Mouse (Mus musculus): ENCODE results near the gene Arhgap29. TPM values are rescaled to one million over a fixed set of nuclear protein-coding genes. Genes with fewer than 3 reads are reported as not detected.

The Arhgap29 gene
- total and polyA plus RNA-seq, 2 experiments from 2014 or later, result 12.6 to 34.6 TPM

GRCm38 (mm10) chr3:121937036-121937435, 15.3 kb upstream of the Arhgap29 start:
- WGBS, result 92% methylated on average over 6 of the region's 6 CpGs

GRCm38 (mm10) chr3:121939658-121940057, 12.7 kb upstream of the Arhgap29 start:
- TF ChIP-seq CTCF (IDR thresholded peaks at IDR 0.05), result no peak
- H3K27me3 ChIP-seq (ENCODE audit: insufficient read depth, low read length), result no peaks in the 10 kb centered on the region
- H3K4me1 ChIP-seq (ENCODE audit: insufficient read depth, low read length), result no peaks in the 10 kb centered on the region
- ATAC-seq (ENCODE audit: low FRiP score), result no peak
- no peak for DNase-seq (ENCODE audit: low spot score)
- no peak overlapping the region for H3K4me3 ChIP-seq (ENCODE audit: low read depth, low read length)
- no peak overlapping the region for H3K27ac ChIP-seq (ENCODE audit: low read depth, low read length)
- no peak overlapping the region for H3K4me2 ChIP-seq (ENCODE audit: low read depth, low read length, poor library complexity, severe bottlenecking)
- no peaks in the 10 kb centered on the region for H3K36me3 ChIP-seq (ENCODE audit: insufficient read depth, low read length)
- no peaks in the 10 kb centered on the region for H3K9me3 ChIP-seq (ENCODE audit: low read length)
- WGBS, result 62% methylated on average over 1 of the region's 1 CpGs
- H3K9ac ChIP-seq (replicated peaks; ENCODE audit: low read length, poor library complexity, severe bottlenecking), result no peak overlapping the region

More at GRCm38 (mm10) chr3:121937036-121937435, 15.3 kb upstream of the Arhgap29 start:
- Histone ChIP-seq H3K4me2 (ENCODE audit: low read depth, low read length, poor library complexity, severe bottlenecking) (no peak overlapping the region), H3K4me3 (ENCODE audit: low read depth, low read length) (no peak overlapping the region), H3K9me3 (ENCODE audit: low read length) (no peaks in the 10 kb centered on the region), H3K27ac (ENCODE audit: low read depth, low read length) (no peak overlapping the region), H3K36me3 (ENCODE audit: insufficient read depth, low read length) (no peaks in the 10 kb centered on the region), H3K27me3 (ENCODE audit: insufficient read depth, low read length) (no peaks in the 10 kb centered on the region), H3K9ac (replicated peaks; ENCODE audit: low read length, poor library complexity, severe bottlenecking) (no peak overlapping the region), H3K4me1 (ENCODE audit: insufficient read depth, low read length) (no peaks in the 10 kb centered on the region)
- DNase-seq (ENCODE audit: low spot score) (no peak), ATAC-seq (ENCODE audit: low FRiP score) (no peak)
- no peak for TF ChIP-seq CTCF (IDR thresholded peaks at IDR 0.05)

- 88% methylated on average over 8 of the region's 8 CpGs for WGBS
- H3K36me3 ChIP-seq (ENCODE audit: insufficient read depth, low read length), result no peaks in the 10 kb centered on the region
- no peaks in the 10 kb centered on the region for H3K9me3 ChIP-seq (ENCODE audit: low read length)
- no peaks in the 10 kb centered on the region for H3K4me1 ChIP-seq (ENCODE audit: insufficient read depth, low read length)
- no peak for TF ChIP-seq CTCF (IDR thresholded peaks at IDR 0.05)
- DNase-seq (ENCODE audit: low spot score) (no peak), ATAC-seq (ENCODE audit: low FRiP score) (no peak)
- H3K27me3 ChIP-seq (ENCODE audit: insufficient read depth, low read length), result no peaks in the 10 kb centered on the region
- H3K9ac ChIP-seq (replicated peaks; ENCODE audit: low read length, poor library complexity, severe bottlenecking), result no peak overlapping the region
- H3K4me3 ChIP-seq (ENCODE audit: low read depth, low read length), result no peak overlapping the region
- no peak overlapping the region for H3K4me2 ChIP-seq (ENCODE audit: low read depth, low read length, poor library complexity, severe bottlenecking)
- no peak overlapping the region for H3K27ac ChIP-seq (ENCODE audit: low read depth, low read length)
Observed at GRCm38 (mm10) chr3:121940094-121940889, 12.0 kb upstream of the Arhgap29 start.

- Histone ChIP-seq H3K27ac (ENCODE audit: low read depth, low read length) (no peak overlapping the region), H3K9me3 (ENCODE audit: low read length) (no peaks in the 10 kb centered on the region), H3K36me3 (ENCODE audit: insufficient read depth, low read length) (no peaks in the 10 kb centered on the region), H3K4me3 (ENCODE audit: low read depth, low read length) (no peak overlapping the region), H3K4me2 (ENCODE audit: low read depth, low read length, poor library complexity, severe bottlenecking) (no peak overlapping the region), H3K4me1 (ENCODE audit: insufficient read depth, low read length) (no peaks in the 10 kb centered on the region), H3K27me3 (ENCODE audit: insufficient read depth, low read length) (no peaks in the 10 kb centered on the region), H3K9ac (replicated peaks; ENCODE audit: low read length, poor library complexity, severe bottlenecking) (no peak overlapping the region)
- ATAC-seq (ENCODE audit: low FRiP score) (no peak), DNase-seq (ENCODE audit: low spot score) (no peak)
- WGBS, result 87% methylated on average over 11 of the region's 11 CpGs
- no peak for TF ChIP-seq CTCF (IDR thresholded peaks at IDR 0.05)
Observed at GRCm38 (mm10) chr3:121941204-121941745, 11.1 kb upstream of the Arhgap29 start.

- H3K9me3 ChIP-seq (ENCODE audit: low read length), result no peaks in the 10 kb centered on the region
- no peak overlapping the region for H3K4me3 ChIP-seq (ENCODE audit: low read depth, low read length)
- H3K9ac ChIP-seq (replicated peaks; ENCODE audit: low read length, poor library complexity, severe bottlenecking), result no peak overlapping the region
- WGBS, result 76% methylated on average over 2 of the region's 2 CpGs
- TF ChIP-seq CTCF (IDR thresholded peaks at IDR 0.05), result no peak
- no peak for DNase-seq (ENCODE audit: low spot score)
- no peak overlapping the region for H3K4me2 ChIP-seq (ENCODE audit: low read depth, low read length, poor library complexity, severe bottlenecking)
- no peaks in the 10 kb centered on the region for H3K27me3 ChIP-seq (ENCODE audit: insufficient read depth, low read length)
- no peaks in the 10 kb centered on the region for H3K36me3 ChIP-seq (ENCODE audit: insufficient read depth, low read length)
- no peak overlapping the region for H3K27ac ChIP-seq (ENCODE audit: low read depth, low read length)
- H3K4me1 ChIP-seq (ENCODE audit: insufficient read depth, low read length), result no peaks in the 10 kb centered on the region
- ATAC-seq (ENCODE audit: low FRiP score), result no peak
Observed at GRCm38 (mm10) chr3:121945957-121946356, 6.4 kb upstream of the Arhgap29 start.

- H3K9me3 ChIP-seq (ENCODE audit: low read length), result no peaks in the 10 kb centered on the region
- no peaks in the 10 kb centered on the region for H3K36me3 ChIP-seq (ENCODE audit: insufficient read depth, low read length)
- no peak overlapping the region for H3K4me3 ChIP-seq (ENCODE audit: low read depth, low read length)
- H3K27ac ChIP-seq (ENCODE audit: low read depth, low read length), result no peak overlapping the region
- no peaks in the 10 kb centered on the region for H3K4me1 ChIP-seq (ENCODE audit: insufficient read depth, low read length)
- no peak for TF ChIP-seq CTCF (IDR thresholded peaks at IDR 0.05)
- no peak for ATAC-seq (ENCODE audit: low FRiP score)
- no peak overlapping the region for H3K9ac ChIP-seq (replicated peaks; ENCODE audit: low read length, poor library complexity, severe bottlenecking)
- H3K4me2 ChIP-seq (ENCODE audit: low read depth, low read length, poor library complexity, severe bottlenecking), result no peak overlapping the region
- DNase-seq (ENCODE audit: low spot score), result no peak
- H3K27me3 ChIP-seq (ENCODE audit: insufficient read depth, low read length), result no peaks in the 10 kb centered on the region
Observed at GRCm38 (mm10) chr3:121946765-121947164, 5.6 kb upstream of the Arhgap29 start.
